Comparison of ENCODE assay signal across 8 mouse cellular contexts in the genomic region with DNA sequence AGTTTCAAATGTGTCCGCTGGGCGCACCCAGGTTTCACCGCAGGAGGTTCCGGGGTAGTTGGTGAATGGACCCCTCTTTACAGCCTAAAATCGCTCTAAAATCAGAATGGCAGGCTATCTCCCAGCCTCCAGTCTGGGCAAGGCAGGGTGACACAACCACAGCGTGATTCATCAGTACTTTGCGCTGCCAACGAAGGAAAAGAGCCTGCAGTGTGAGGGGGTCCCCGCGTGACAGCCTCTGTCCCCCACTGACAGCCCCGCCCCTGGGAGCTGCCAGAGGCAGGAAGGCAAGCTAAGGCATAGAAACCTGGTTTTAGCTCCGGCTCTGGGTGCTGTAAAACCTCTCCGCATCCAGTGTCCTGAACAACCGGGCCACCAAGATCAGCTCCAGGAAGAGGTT. TPM values are rescaled to one million over a fixed set of nuclear protein-coding genes. Genes with fewer than 3 reads are reported as not detected.
A peak's percentile ranks its signal among the peaks of the same experiment; 100 is the strongest.
DNase-seq lines count a peak whose midpoint lies in the region; ATAC-seq and TF ChIP-seq lines count a peak whose summit lies in the region.

No protein-coding gene starts in this region.

- TF ChIP-seq CTCF in bone marrow, adult 2 months (IDR thresholded peaks at IDR 0.05; ENCODE audit: control insufficient read depth, insufficient read depth, low read length): no peak
- TF ChIP-seq CTCF in heart, postnatal 0 days (IDR thresholded peaks at IDR 0.05; ENCODE audit: low read depth): no peak
- no peak for TF ChIP-seq CTCF in lung, adult 2 months (IDR thresholded peaks at IDR 0.05; ENCODE audit: insufficient read depth, low read length)

- ATAC-seq in kidney, embryonic 15.5 days (replicated peaks; ENCODE audit: low FRiP score): no peak
- ATAC-seq in heart, postnatal 0 days (ENCODE audit: insufficient read depth, low read depth): no peak
- ATAC-seq in neural tube, embryonic 14.5 days (ENCODE audit: low read depth): 0 out of 2 replicates have a peak, but pooled peaks have one; percentile 13

- WGBS in kidney, embryonic 15.5 days: 5% methylated on average over 14 of the region's 14 CpGs
- 1% methylated on average over 14 of the region's 14 CpGs for WGBS in bone marrow, adult 2 months
- 9% methylated on average over 14 of the region's 14 CpGs for WGBS in heart, postnatal 0 days
- WGBS in lung, adult 2 months: 5% methylated on average over 14 of the region's 14 CpGs
- WGBS in neural tube, embryonic 14.5 days: 5% methylated on average over 14 of the region's 14 CpGs

- no peaks in the 10 kb centered on the region for H3K36me3 ChIP-seq in kidney, embryonic 15.5 days
- H3K36me3 ChIP-seq in heart, postnatal 0 days (replicated peaks; ENCODE audit: control insufficient read depth, insufficient read depth, low read length): no peaks in the 10 kb centered on the region
- H3K36me3 ChIP-seq in neural tube, embryonic 14.5 days (ENCODE audit: control insufficient read depth, insufficient read depth, low read length): no peaks in the 10 kb centered on the region

- TF ChIP-seq POLR2A in bone marrow, adult 2 months (IDR thresholded peaks at IDR 0.05; ENCODE audit: borderline replicate concordance, control insufficient read depth, low read depth, low read length): no peak
- TF ChIP-seq POLR2A in lung, adult 2 months (IDR thresholded peaks at IDR 0.05; ENCODE audit: borderline replicate concordance, extremely low read depth, low read depth, low read length): no peak

- H3K4me2 ChIP-seq in kidney, embryonic 15.5 days: peak overlapping the region; percentile 99
- peak overlapping the region; percentile 100 for H3K4me2 ChIP-seq in heart, postnatal 0 days (ENCODE audit: low read depth, low read length)
- H3K4me2 ChIP-seq in neural tube, embryonic 14.5 days (ENCODE audit: low read depth, low read length): peak overlapping the region; percentile 97

- H3K4me3 ChIP-seq in kidney, embryonic 15.5 days (replicated peaks): peak overlapping the region; percentile 53
- H3K4me3 ChIP-seq in bone marrow, adult 2 months (replicated peaks; ENCODE audit: control insufficient read depth, low read depth, low read length): peak overlapping the region; percentile 49
- H3K4me3 ChIP-seq in heart, postnatal 0 days (ENCODE audit: low read depth, low read length): peak overlapping the region; percentile 72
- peak overlapping the region; percentile 67 for H3K4me3 ChIP-seq in lung, adult 2 months (replicated peaks; ENCODE audit: extremely low read depth, low read depth, low read length)
- peak overlapping the region; percentile 39 for H3K4me3 ChIP-seq in neural tube, embryonic 14.5 days (ENCODE audit: low read depth, low read length)

- H3K27me3 ChIP-seq in kidney, embryonic 15.5 days: peaks cover 62% of the 10 kb centered on the region
- H3K27me3 ChIP-seq in heart, postnatal 0 days (ENCODE audit: control insufficient read depth, insufficient read depth, low read length): peaks cover 12% of the 10 kb centered on the region
- H3K27me3 ChIP-seq in neural tube, embryonic 14.5 days (ENCODE audit: control insufficient read depth, insufficient read depth, low read length): peaks cover 16% of the 10 kb centered on the region

- H3K9ac ChIP-seq in kidney, embryonic 15.5 days: peak overlapping the region; percentile 47
- peak overlapping the region; percentile 63 for H3K9ac ChIP-seq in heart, postnatal 0 days (replicated peaks; ENCODE audit: low read depth, low read length)
- H3K9ac ChIP-seq in neural tube, embryonic 14.5 days (replicated peaks; ENCODE audit: low read depth, low read length): peak overlapping the region; percentile 50; the same call in 1 of the 2 replicates

- no peak for DNase-seq in kidney, postnatal 25 days
- no peak for DNase-seq in heart, postnatal 0 days (ENCODE audit: low spot score)
- peak; percentile 33 for DNase-seq in lung, adult 2 months
- DNase-seq in gastrocnemius, postnatal 14 days: no peak
- DNase-seq in c-Kit-positive CD71-positive TER-119-positive erythroid progenitor cells, embryonic 14.5 days (ENCODE audit: low spot score): no peak

- TF ChIP-seq EP300 in heart, postnatal 0 days (IDR thresholded peaks at IDR 0.05; ENCODE audit: low read depth): no peak

- no peaks in the 10 kb centered on the region for H3K9me3 ChIP-seq in kidney, embryonic 15.5 days (replicated peaks)
- H3K9me3 ChIP-seq in heart, postnatal 0 days (replicated peaks; ENCODE audit: control insufficient read depth, low read length): no peaks in the 10 kb centered on the region
- no peaks in the 10 kb centered on the region for H3K9me3 ChIP-seq in neural tube, embryonic 14.5 days (ENCODE audit: control insufficient read depth, low read length)

- no peak overlapping the region for H3K27ac ChIP-seq in kidney, embryonic 15.5 days
- peak overlapping the region; percentile 49 for H3K27ac ChIP-seq in bone marrow, adult 2 months (ENCODE audit: control insufficient read depth, insufficient read depth, low read depth, low read length, poor library complexity)
- no peak overlapping the region; the same call in 1 of the 2 replicates for H3K27ac ChIP-seq in heart, postnatal 0 days (ENCODE audit: low read depth)
- no peak overlapping the region for H3K27ac ChIP-seq in neural tube, embryonic 14.5 days (ENCODE audit: low read depth, low read length)

- intact Hi-C loops in gastrocnemius, postnatal 14 days (cut with DNase I; ENCODE audit: low total_unique reads): no loop called here

- H3K4me1 ChIP-seq in kidney, embryonic 15.5 days: peaks cover 61% of the 10 kb centered on the region
- peaks cover 1% of the 10 kb centered on the region for H3K4me1 ChIP-seq in bone marrow, adult 2 months (ENCODE audit: control insufficient read depth, insufficient read depth, low read length)
- peaks cover 21% of the 10 kb centered on the region for H3K4me1 ChIP-seq in heart, postnatal 0 days (ENCODE audit: control insufficient read depth, insufficient read depth)
- H3K4me1 ChIP-seq in lung, adult 2 months (ENCODE audit: control insufficient read depth, insufficient read depth, low read length): peaks cover 20% of the 10 kb centered on the region
- peaks cover 12% of the 10 kb centered on the region; the same call in 1 of the 2 replicates for H3K4me1 ChIP-seq in neural tube, embryonic 14.5 days (ENCODE audit: control insufficient read depth, insufficient read depth, low read length)

RNA-seq across cellular contexts. Expression of a gene that starts 56.9 kb away (rescaled TPM):
- polyA plus RNA-seq in kidney, embryonic 15.5 days (2015; fragmentation: Nextera tagmentation; extraction: Ambion mirVana): 0.66 and 0.69 TPM in 2 replicates
- polyA plus RNA-seq in bone marrow, adult 2 months (2011; ENCODE audit: insufficient read depth, insufficient read length, low replicate concordance, missing spikeins): 3.3 and 4.9 TPM in 2 replicates
- 3.9 TPM in 1 of 2 replicates, not detected in the other for total RNA-seq in heart, postnatal 0 days (2014; rRNA removed; ENCODE audit: low replicate concordance)
- polyA plus RNA-seq in heart, postnatal 0 days (2015; fragmentation: Nextera tagmentation; extraction: Ambion mirVana): 0.26 and 0.41 TPM in 2 replicates
- 8.7 and 10.7 TPM in 2 replicates for polyA plus RNA-seq in lung, adult 2 months (2012; rRNA removed)
- polyA plus RNA-seq in neural tube, embryonic 14.5 days (2014; fragmentation: Nextera tagmentation; extraction: Ambion mirVana): 0.99 and 1.1 TPM in 2 replicates
- total RNA-seq in gastrocnemius, postnatal 14 days (2021): 1 to 10 TPM; 1.3 to 1.9 TPM
